Mouse (Mus musculus): Measurements from ENCODE around the gene Kmt2d.

GRCm38 (mm10) chr15:98788972-98789660, 81.9 kb downstream of the Kmt2d start:
- TF ChIP-seq CTCF (IDR thresholded peaks at IDR 0.05; ENCODE audit: extremely low read depth, insufficient read depth, low read length), result no peak
- no peak for TF ChIP-seq POLR2A (IDR thresholded peaks at IDR 0.05; ENCODE audit: extremely low read depth, insufficient read depth, low read length)
